Mouse (Mus musculus): ENCODE data around the gene Ttf2.

Gene Ttf2

DNA sequence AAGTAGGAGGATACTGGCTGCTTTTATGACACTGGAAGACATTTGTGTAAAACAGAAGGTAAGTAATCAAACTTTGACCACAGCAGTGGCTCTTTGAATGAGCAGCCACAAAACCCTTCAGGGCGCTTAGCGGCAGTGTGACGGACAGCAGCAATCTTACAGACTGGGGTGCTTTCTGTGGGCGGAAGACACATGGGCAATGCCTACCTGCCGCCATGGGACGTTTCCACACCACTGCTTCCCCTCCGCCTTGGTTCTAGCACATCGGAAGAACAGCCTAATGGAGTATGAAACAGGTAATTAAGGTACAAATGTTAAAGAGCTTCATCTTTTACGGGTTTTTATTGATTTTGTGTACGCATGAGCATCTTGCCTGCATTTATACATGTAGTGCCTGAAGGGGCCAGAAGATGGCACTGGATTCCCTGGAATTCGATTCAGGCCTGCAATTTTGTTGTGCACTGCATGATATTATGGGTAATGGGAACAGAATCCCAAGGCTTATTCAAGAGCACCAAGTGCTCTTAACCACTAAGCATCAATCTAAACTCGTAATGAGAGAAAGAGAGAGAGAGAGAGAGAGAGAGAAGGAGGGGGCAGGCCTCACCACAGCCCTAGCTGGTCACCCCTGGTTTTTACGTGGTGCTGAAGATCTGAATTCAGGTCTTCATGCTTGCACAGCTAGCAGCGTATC lies 5.5 kb downstream of the Ttf2 start:
- DNase-seq, result no peak

DNA sequence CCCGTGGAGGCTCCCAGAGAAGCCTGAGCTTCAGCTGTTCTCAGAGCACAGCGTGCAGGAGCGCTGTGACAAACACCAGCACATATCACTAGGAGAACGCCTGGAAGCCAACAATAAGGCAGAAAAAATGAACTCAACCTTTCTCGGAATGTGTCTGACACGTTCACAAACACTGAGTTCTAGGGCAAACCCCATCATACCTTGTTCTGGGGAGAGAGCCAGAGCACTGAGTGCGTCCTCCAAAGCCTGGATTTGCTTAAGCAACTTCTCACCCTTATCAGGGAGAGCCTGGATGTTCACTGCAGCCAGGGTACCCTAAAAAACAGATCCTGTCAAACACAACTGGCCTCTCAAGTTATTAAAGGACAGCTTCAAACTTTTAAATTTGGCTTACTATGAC lies 8.0 kb downstream of the Ttf2 start:
- no peak for DNase-seq

DNA sequence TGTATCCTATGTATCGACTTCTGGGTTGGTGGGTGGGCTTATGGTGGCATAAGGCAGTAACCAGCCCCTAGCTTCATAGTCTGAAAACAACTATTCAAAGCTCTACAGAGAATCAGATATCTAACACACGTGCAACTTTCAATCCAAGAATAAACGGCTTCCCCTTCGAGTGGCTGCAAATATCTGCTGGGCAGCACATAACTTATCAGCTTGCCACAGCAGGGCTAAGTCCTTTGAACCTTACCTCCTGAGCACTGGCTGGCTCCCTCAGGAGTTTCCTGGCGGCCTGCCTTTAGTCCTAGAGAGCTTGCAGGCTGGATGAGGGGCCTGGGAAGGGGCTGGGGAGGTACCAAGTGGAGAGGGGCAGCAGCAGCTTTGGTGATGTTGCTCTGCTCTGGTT lies 8.5 kb downstream of the Ttf2 start:
- DNase-seq, result peak; percentile 10

DNA sequence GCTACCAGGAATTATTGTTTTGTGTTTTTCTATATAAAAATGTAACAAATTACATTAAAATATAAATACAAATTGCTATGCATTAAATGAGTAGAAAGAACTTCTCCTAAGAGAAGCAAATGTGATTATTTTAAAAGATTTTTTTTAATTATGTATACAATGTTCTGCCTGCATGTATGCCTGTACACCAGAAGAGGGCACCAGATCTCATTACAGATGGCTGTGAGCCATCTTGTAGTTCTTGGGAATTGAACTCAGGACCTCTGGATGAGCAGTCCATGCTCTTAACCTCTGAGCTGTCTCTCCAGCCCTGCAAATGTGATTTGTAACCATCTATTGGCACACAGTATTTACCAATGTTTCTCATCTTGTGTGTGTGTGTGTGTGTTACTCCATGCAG lies 14.8 kb downstream of the Ttf2 start:
- no peak for DNase-seq

DNA sequence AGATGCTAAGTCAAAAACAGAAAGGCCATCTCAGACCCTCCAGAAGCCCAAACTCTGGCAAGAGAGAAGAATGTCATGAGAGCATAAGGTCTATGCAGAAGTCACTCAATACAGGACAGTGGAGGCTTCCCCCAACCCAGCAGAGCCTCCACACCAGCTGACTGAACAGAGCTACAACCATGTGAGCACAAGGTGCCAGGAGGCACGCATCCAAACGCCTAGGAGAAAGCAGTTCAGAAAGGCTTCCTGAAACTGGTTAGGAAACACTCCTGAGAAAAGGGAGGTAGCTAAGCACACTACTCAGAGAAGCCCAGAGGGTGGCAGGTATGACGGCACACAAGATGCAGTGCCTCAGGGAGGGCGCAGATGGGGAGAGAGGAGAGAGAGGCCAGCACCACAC lies 17.9 kb downstream of the Ttf2 start:
- DNase-seq, result no peak

DNA sequence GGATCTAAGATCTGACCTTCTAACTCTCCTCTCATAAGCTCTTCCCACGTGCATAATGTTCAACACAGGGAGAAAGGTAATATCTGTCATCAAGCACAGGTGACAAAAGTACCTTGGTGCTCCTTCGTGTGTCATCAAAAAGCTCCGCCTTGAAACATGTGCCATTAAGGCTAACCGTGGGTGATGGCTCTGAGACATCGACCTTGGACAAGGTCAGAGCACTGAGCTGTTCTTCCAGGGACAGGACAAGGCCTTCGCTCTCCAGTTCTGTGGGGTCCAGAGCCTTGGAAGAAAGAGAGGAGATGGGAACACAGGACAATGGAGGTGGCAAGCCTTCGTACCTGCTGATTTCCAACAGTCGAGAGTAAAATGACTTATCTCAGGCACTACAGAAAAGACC lies 22.2 kb downstream of the Ttf2 start:
- no peak for DNase-seq

DNA sequence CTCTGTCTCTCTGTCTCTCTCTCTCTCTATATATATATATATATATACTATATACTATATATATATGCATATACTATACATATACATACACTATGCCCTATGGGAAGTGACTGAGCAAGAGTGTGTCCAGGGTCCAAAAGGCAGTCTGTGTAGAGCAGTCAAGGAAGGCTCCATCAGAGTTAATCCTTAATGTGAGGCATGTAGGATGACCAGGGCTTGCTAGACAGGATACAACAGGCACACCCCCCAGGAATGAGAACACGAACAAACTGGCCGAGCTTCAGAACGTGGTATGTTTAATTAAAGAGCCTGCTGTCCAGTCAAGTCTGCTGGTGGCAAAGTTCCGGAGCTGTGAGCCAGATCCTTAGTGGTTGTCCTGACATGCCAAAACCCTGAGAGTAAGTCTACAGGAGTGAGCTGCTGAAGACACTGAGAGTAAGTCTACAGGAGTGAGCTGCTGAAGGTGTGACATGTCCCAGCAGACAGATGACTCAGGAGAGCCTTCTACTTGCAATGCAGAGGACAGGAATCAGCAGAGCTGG lies 28.9 kb downstream of the Ttf2 start:
- DNase-seq, result no peak

DNA sequence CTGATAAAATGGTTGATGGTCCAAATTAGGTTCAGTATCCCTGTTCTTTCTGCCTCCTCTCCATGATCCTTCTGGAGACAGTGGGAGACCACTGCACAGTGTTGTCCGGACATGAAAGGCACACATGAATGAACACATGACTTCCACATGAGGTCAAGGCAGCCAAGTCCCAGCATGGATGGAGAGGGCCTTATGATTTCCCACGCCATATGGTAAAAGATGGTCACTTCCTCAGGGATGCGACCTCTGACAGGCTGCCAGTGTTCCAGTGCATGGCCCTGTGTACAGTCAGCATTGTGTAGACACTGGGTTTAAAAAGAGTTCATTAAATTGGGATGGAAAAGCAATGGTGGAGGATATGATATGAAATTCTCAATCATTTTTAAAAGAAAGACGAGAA lies 31.3 kb downstream of the Ttf2 start:
- DNase-seq, result no peak

DNA sequence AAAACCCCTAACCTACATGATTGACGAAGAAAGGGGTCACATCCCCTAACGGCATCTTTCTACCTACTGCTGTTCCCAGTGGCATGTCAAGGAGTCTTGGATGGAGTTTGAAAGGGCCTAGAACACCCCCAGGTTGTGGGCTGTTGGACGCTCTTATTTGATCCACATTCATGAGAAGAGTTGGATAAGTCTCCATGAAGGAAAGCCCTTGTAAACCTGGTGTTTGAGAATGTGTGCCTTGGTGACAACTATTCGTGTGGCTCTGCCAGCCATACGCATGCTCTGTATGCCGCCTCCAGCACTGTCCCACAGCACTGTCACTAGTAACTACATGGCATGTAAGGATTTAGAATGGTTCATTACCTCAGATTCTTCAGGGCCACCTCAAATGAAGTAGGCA lies 33.3 kb downstream of the Ttf2 start:
- DNase-seq, result no peak

DNA sequence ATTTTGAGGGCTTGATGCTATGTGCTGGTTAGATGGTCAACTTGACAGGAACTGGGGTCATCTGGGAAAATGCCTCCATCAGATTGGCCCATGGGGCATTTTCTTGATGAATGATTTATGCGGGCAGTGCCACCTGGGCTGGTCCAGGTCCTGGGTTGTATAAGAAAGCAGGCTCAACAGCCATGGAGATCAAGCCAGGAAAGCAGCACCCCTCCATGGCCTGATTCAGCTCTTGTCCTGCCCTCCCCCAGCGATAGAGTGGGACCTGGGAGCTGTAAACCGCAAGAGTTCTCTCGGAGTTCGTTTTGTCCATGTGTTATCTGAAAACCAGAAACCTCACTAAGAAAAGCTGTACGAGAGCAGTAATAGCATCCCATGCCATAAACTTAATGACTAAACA lies 33.9 kb downstream of the Ttf2 start:
- DNase-seq, result no peak

DNA sequence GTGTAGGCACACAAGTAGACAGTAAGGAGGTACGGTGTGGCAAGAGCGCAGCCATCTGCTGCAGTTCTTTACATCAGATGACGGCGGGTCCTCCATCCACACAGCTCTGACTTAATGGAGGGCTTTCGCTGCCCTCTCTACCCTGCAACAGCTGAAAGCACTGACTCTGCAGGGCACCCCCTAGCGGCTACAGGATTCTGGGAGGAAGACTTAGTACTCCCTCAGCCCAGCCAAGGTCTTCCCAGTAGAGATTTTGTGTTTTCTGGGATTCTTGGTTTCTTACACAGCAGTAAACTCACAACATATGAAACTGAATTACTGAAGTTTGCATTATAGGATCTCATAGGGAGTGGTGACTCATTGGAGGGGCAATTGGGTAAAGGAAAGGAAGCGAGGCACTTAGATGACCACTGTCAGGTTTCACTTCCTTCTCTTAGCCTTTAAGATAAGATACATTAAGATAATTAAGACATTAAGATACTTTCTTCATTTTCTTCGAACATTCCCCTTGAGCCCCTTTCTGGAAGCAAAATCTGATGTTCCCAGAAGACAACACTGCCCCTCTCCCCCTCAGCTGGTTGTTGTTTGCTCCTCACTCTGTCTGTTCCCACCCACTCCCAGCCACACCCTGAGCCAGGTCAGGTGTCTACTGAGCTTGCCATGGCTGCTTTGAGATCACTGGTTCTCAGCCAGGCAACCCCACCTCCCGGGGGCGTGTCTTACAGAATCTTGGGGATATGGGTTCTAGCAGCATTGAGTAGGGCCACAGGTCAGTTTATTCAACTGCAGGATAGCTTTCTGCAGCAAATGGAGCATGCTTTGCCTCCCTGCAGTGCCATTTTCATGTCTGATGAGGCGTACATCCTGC lies 37.2 kb downstream of the Ttf2 start:
- peak; percentile 38 for DNase-seq

DNA sequence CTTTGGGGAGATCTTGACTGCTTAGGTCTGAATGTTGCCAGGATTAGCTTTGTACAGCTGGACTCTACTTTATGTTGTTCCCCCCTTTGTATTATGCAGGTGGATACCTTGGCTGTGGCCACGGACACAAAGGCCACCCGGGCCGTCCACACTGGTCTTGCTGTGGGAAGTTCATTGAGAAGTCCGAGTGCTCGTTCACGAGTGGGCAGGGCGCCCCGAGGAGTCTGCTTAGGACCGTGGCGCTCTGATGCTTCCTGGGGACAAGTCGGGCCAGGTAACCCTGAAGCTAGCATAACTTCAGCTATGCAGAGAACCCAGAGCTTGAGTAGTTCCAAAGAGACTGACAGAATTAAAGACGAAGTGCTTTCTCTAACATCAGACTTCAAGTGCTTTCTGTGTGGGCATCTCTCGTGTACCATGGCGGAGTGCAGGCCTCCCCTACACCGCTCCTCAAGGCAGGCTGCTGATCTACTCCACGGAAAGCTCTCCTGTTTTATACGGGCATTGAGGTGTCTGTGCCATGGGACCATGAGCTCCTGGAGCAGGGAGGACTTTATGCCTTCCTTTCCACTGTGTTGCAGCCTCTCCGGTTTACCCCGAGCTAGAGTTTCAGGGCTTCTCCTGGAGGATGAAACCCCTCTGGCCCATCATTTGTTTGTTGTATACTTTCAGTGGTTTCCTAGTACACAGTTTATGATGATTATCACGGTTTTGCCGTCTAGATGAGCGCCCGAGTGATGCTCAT lies 38.0 kb downstream of the Ttf2 start:
- no peak for DNase-seq

DNA sequence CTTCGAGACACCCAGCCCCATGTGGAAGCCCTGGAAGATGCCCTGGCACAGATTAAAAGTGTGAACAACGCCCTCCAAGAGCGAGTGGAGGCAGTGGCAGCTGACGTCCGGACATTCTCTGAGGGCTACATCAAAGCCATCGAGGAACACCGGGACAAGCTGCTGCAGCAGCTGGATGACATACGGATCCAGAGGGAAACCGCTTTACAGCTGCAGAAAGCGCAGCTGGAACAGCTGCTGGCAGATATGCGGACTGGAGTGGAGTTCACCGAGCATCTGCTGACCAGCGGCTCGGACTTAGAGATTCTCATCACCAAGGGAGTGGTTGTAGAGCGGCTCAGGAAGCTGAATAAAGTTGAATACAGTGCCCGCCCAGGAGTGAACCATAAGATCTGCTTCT lies 44.3 kb downstream of the Ttf2 start:
- no peak for DNase-seq

DNA sequence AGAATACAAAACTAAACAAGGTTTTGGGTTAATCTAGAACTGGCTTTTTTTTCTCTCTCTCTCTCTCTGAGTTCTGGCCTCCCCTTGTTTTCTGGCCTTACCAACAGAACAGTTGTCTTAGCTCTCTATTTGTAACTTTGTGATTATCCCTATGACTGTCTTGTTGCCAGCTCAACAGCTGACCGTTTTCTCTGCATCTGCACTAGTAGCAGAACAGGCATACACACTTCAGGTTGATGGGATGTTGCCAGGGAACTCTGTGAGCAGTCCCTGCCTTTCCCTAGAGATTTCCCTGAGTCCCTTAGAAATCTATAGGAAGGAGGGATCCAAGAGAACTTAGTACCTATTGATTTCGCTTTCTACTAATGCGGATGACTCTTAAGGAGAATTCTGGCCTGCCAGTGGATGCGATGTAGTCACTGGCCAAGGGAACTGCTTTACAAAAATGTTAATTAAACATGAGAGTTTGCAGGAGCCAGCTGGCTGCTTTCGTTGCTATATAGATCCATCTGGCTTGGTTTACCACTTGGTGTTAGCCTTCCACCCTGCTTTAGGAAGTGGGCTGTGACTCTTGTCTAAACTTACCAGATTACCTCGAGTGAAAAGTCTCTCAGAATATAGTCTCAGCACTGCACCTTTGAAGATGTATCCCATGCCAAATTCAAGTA lies 45.3 kb downstream of the Ttf2 start:
- no peak for DNase-seq

DNA sequence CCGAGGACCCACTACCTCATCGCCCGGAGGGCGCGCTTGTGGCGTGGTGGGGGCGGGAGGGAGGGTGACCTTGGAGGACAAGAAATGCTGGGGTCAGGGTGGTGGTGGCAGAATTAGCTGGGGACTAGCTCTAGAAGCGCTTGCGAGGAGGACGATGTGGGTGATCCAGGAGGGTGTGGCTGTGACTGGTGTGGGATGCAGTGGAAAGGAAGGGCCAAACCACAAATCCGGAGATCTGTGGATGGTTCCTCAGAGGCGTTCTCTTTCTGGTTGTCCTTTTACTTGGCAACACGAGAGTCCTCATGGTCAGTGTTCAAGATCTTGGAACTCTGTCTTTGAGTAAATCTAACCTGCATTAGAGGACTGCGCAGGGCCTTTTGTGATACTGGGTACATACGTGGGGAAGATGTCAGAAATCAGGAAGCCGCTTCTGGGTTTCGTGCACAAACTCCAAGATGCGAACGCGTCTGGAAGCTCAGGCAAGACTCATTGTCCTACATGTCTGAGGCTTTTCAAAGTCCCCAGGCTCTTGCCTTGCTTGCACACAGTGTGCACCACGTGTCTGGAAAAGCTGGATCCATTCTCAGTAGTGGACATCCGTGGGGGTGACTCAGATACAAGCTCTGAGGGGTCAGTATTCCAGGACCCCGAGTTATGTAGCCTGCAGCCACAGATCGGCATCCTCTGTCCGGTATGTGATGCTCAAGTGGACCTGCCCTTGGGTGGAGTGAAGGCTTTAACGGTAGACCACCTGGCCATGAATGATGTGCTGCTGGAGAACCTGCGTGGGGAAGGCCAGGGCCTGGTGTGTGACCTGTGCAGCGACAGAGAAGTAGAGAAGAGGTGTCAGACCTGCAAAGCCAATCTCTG lies 46.7 kb downstream of the Ttf2 start:
- no peak for DNase-seq

DNA sequence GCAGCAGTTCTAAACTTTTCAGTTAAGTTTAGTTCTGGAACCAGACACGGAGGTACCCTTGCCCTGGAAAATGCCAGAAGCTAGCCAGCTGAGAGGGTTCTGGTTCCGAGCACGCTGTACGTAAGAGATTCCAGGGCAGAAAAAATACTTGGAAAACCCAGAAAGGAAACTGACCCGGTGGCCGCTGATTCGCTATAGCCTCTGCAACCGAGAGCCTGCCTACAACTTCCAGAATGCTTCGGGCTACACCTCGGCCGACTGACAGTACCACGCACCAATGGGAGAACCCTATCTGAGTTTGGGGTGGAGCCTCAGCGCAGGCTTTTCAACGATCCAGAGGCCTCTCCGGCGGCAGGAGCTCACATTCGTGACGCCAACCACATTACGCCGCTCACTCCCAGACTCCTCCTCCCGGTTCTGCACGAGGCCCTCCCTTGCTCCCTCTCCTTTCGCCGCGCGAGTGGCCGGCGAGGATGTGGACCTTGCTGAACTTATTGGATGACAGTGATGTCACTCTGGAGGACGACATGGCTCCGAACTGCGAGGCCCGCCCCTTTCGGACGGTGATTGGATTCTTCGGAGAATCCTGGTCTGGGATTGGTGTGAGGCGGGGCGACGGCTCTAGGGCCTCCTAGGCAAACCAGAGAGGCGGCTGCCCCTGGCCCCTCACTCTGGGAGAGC lies 47.5 kb downstream of the Ttf2 start, which contains the start of gene Trim45:
Gene Trim45, plus strand, starts transcription at position 378 of the 681 bp plus-strand sequence.
- DNase-seq, result peak; percentile 96

DNA sequence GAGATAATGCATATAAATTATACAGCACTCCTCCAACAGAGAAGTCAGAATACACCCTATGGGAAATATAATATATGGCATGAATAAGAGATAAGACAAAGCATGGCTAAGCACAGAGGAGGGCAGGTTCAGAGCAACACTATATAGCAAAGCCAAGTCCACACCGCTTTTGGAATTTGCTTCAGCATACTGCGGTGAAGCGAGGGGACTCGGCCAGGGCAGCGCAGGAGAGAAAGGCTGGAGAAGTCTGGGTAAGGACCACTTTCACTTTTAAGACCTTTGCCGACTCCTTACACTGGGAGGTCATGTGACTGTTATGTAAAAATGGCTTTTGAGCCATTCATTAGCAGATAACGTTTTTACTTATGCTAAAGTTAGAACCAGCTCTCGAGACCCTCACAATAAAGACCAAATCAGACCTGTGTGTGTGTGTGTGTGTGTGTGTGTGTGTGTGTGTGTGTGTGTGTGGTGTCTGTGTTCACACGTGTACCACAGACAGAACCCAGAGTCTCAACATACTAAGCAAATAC lies 48.8 kb downstream of the Ttf2 start:
- DNase-seq, result no peak

DNA sequence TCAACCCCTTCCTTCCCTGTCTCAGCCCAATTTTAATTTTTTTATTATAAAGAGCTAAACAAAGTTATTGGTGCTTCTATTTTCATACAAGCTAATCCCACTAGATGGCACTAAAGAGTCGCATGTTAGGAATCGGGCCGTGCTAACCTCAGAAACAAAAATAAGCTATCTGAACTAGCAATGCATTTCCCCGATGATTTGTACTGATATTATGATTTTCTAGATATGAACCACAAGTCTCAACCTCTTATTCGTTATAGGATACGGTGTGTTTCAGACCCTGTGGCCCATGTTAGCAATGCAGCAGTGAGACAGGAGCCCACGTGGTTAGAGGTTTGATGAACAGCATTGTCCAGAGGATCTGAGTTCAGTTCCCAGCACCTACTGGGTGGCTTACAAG lies 52.6 kb downstream of the Ttf2 start:
- DNase-seq, result no peak

DNA sequence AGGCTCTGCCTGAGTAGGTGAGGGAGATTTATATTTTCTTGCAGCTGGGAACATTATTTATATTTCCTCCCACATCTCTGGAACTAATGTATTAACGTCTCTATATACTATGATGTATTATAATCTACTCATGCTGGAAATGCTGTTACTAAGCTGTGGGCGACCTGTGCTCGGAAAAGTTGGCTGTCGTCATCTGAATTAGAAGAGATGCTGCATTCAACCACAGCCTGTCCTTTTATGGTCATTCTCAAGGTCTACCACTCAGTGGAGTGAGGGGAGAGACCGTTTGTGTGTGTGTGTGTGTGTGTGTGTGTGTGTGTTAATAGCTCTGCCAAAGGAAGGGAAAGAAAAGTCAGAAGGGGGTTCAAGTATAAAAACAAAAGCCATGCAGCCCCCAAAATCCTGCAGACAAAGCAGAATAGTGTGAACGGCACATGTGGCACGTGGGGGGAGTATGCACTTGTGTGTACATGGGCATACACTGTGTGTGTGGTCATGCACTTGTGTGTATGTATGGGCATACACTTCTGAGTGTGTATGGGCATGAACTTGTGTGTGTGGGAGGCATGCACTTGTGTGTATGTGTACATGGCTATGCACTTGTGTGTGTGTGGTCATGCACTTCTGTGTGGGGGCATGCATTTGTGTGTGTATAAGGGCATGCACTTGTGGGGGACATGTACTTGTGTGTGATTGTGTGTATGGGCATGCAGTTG lies 57.8 kb downstream of the Ttf2 start:
- DNase-seq, result no peak

DNA sequence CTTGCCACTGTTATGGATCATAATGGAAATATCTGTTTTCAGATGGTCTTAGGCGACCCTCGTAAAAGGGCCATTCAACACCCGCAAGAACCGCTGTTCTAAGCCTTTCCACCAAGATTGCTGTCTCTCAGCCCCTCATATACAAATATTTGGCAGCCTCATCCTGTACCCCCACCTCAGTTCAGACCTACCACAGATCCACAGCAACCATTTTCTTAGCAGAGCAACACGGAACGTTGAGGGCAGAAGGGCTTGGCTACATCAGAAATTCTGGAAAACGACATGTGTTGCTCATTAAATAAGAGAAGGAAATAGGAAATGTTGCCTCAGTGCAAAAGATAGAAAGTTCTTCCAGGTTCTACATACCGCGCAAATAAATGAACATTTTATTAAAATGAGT lies 58.4 kb downstream of the Ttf2 start:
- no peak for DNase-seq
